Mouse (Mus musculus) liver, embryonic 14.5 days (tissue): Measurements from ENCODE around the gene Rcan1. TPM values are rescaled to one million over a fixed set of nuclear protein-coding genes. Genes with fewer than 3 reads are reported as not detected.

Source experiments
- ATAC-seq: fragments of 200-750 bp; cut with Nextera tagmentation; 2 replicates; pipeline ENCODE4 v1.8.0; 2017; ENCODE audit warnings: moderate number of reproducible peaks, mild to moderate bottlenecking, moderate library complexity; ENCODE audit not compliant: insufficient read depth
- DNase-seq, 3 experiments: peaks; one replicate each; pipeline ENCODE4 v3.0.0-alpha.2; 2012 to 2013; ENCODE audit warnings: low read depth in 3 of 3, low spot score in 3 of 3
- H3K27ac ChIP-seq: fragments of 300-500 bp; sonication (generic); 2 replicates; pipeline ENCODE4 v1.5.1; 2014; ENCODE audit warnings: moderate library complexity, mild to moderate bottlenecking, control low read depth, inconsistent platforms
- H3K27me3 ChIP-seq: fragments of 300-500 bp; sonication (generic); 2 replicates; pipeline ENCODE4 v1.6.1; 2014; ENCODE audit warnings: mild to moderate bottlenecking, low read length, moderate library complexity; ENCODE audit not compliant: control insufficient read depth, insufficient read depth
- H3K36me3 ChIP-seq: fragments of 300-500 bp; sonication (generic); replicated peaks from 2 replicates; pipeline ENCODE4 v1.6.1; 2014; ENCODE audit warnings: low read depth; ENCODE audit not compliant: control insufficient read depth, insufficient read depth
- H3K4me1 ChIP-seq, 2 experiments: fragments of 200-500 bp in 1 of 2; fragments of 300-500 bp in 1 of 2; sonication (generic) in 1 of 2; replicated peaks; 2 replicates each; pipeline ENCODE4 v1.6.1; 2012 to 2014; ENCODE audit warnings: antibody characterized with exemption in 1 of 2, inconsistent platforms in 1 of 2, low read length in 1 of 2; ENCODE audit not compliant: control insufficient read depth in 2 of 2, insufficient read depth in 2 of 2
- H3K4me2 ChIP-seq: fragments of 300-500 bp; sonication (generic); 2 replicates; pipeline ENCODE4 v1.6.1; 2014; ENCODE audit warnings: low read depth, mild to moderate bottlenecking, control low read depth, moderate library complexity
- H3K4me3 ChIP-seq, 2 experiments: fragments of 200-500 bp in 1 of 2; fragments of 300-500 bp in 1 of 2; sonication (generic) in 1 of 2; 2 replicates each; pipeline ENCODE4 v1.5.1; 2012 to 2014; ENCODE audit warnings: low read depth in 2 of 2, low read length in 2 of 2, mild to moderate bottlenecking in 2 of 2, control low read depth in 1 of 2, inconsistent platforms in 1 of 2, moderate library complexity in 1 of 2; ENCODE audit not compliant: insufficient read depth in 1 of 2
- H3K9ac ChIP-seq: fragments of 300-500 bp; sonication (generic); replicated peaks from 2 replicates; pipeline ENCODE4 v1.6.1; 2014; ENCODE audit warnings: mild to moderate bottlenecking, control low read depth, moderate library complexity
- H3K9me3 ChIP-seq: fragments of 300-500 bp; sonication (generic); 2 replicates; pipeline ENCODE4 v1.6.1; 2016; ENCODE audit warnings: low read length, mixed read lengths; ENCODE audit not compliant: control insufficient read depth
- CTCF ChIP-seq: IDR thresholded peaks from 2 replicates; pipeline ENCODE4 v1.5.1; 2016; ENCODE audit warnings: antibody characterized with exemption, low read depth, control low read depth
- EP300 ChIP-seq: IDR thresholded peaks from 2 replicates; pipeline ENCODE4 v1.6.1; 2016; ENCODE audit warnings: antibody characterized with exemption, low read depth
- WGBS: fragments of 180-500 bp; shearing (Covaris S2); extraction: QIAGEN DNeasy Blood & Tissue Kit; methylation state at CpG from one replicate; pipeline ENCODE4 v1.1.7; 2014; ENCODE audit not compliant: insufficient replicate concordance; 5-methylcytosine and 5-hydroxymethylcytosine counted together
- polyA plus RNA-seq, 2 experiments: library from polyadenylated mRNA; depleted of rRNA in 1 of 2; stranded (reverse) in 1 of 2; unstranded in 1 of 2; fragments of >200 nt; fragmentation: Nextera tagmentation in 1 of 2; extraction: Ambion mirVana in 1 of 2; gene quantifications; 2 replicates each; pipeline versions ENCODE4 v1.2.1 to v1.2.3; 2012 to 2014

Rcan1 gene
- polyA plus RNA-seq, 2 experiments = 6.2 to 8.7 TPM

DNA sequence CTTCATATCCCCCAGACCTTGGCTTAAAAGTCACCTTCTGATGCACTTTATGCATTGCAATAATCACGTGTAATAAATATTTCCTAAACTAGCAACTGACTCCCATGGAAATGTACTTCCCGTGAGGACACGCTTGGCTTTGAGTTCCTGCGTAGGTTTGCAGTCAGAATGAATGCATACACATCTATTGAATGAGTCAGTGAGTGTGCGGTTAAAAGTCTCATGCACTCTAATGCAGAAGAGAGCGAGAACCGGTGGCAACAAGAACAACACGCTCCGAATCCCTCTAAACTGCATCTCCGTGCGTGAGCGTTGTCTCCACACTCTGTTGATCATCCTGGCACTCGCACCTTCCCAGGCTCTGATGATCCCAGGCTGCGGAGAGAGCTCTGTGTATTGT, 21.6 kb downstream of the Rcan1 start:
- Histone ChIP-seq H3K4me1 (0 out of 4 replicates have a peak, but pooled peaks cover 0 to 1% of the 10 kb centered on the region in 2 experiments), H3K4me2 (no peak overlapping the region), H3K9me3 (no peaks in the 10 kb centered on the region), H3K9ac (no peak overlapping the region), H3K27me3 (no peaks in the 10 kb centered on the region), H3K27ac (no peak overlapping the region), H3K36me3 (no peaks in the 10 kb centered on the region), H3K4me3 (no peak overlapping the region)
- ATAC-seq = no peak
- TF ChIP-seq EP300 = no peak
- no peak for TF ChIP-seq CTCF
- 86% methylated on average over 14 of the region's 14 CpGs for WGBS
- DNase-seq = no peak

DNA sequence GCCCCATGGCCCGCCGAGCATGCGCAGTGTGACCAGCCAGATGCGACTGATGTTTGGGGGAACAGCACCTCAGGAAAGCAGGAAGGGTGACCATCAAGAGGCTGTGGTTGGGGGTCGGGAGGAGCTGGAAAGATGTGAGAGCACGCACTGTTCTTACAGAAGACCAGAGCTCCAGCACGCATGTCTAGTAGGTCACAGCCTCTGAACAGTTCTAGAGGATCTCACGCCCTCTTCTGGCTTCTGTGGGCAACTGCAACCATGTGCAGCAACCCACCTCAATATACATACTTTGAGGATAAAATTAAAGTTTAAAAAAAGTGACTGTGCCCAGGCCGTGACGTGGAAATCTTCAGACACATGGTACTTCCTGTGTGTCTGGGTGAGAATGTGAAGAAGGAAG, 25.3 kb downstream of the Rcan1 start:
- no peak for DNase-seq
- 62% methylated on average over 10 of the region's 10 CpGs for WGBS
- H3K4me1 ChIP-seq = peaks cover 0 to 5% of the 10 kb centered on the region in 2 experiments; a peak in 1 of 4 replicates

DNA sequence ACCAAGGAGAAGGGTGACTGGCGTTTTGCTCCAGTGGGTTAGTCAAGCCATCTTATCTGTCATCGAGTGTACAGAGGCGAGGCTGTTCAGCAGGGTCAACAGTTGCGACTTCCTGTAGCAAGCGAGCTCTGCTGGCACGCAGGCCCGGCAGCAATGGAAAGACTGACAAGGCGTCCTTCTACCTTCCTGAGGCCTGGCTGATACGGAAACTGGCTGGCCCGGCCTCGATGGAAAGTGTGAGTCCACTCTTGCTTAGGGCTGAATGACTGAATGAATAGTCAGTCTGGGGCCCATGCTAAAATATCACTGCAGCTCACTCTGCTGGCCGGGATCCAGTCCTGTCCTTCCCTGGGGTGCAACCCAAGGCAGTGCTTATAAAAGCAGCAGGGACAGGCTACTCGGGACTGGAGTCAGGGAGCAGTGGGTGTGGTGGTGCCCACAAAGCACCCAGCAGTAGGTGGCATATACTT, 27.0 kb downstream of the Rcan1 start:
- 13% methylated on average over 13 of the region's 13 CpGs for WGBS
- H3K4me1 ChIP-seq = peaks cover 0 to 5% of the 10 kb centered on the region in 2 experiments; a peak in 1 of 4 replicates
- no peak overlapping the region for H3K4me2 ChIP-seq
- TF ChIP-seq EP300 (no peak), CTCF (peak; percentile 11; the same call in 1 of the 2 replicates)
- H3K27ac ChIP-seq = no peak overlapping the region
- ATAC-seq = peak; percentile 49
- H3K4me3 ChIP-seq = no peak overlapping the region
- H3K36me3 ChIP-seq = no peaks in the 10 kb centered on the region
- no peaks in the 10 kb centered on the region for H3K9me3 ChIP-seq
- H3K27me3 ChIP-seq = no peaks in the 10 kb centered on the region
- DNase-seq = no peak
- H3K9ac ChIP-seq = no peak overlapping the region

More for the DNA sequence above, 25.3 kb downstream of the Rcan1 start:
- Histone ChIP-seq H3K9ac (no peak overlapping the region), H3K36me3 (no peaks in the 10 kb centered on the region), H3K27ac (no peak overlapping the region), H3K4me3 (no peak overlapping the region), H3K9me3 (no peaks in the 10 kb centered on the region), H3K4me2 (no peak overlapping the region), H3K27me3 (no peaks in the 10 kb centered on the region)
- peak; percentile 64 for TF ChIP-seq CTCF
- TF ChIP-seq EP300 = no peak
- no peak for ATAC-seq

DNA sequence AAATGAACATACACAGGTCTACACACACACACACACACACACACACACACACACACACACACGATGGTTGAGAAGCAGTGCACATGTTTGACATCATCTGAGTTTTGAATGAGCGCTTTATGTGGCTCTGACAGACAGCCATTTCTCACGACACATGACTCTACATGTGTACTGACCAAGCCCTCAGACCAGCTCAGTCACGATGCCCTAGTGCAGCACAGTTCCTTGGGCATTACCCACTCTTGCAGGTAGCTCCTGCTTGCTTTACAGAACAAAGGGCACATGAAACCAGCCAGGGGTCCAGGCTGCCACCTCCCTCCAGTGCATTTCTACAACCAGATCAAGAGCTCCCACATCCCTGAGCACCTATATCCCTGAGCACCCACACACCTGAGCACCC, 27.7 kb downstream of the Rcan1 start:
- H3K4me2 ChIP-seq = no peak overlapping the region
- H3K27ac ChIP-seq = no peak overlapping the region
- H3K27me3 ChIP-seq = no peaks in the 10 kb centered on the region
- ATAC-seq (no peak), DNase-seq (no peak)
- H3K9me3 ChIP-seq = no peaks in the 10 kb centered on the region
- no peaks in the 10 kb centered on the region for H3K36me3 ChIP-seq
- peaks cover 0 to 5% of the 10 kb centered on the region in 2 experiments; a peak in 1 of 4 replicates for H3K4me1 ChIP-seq
- no peak overlapping the region for H3K9ac ChIP-seq
- TF ChIP-seq CTCF (no peak), EP300 (no peak)
- 70% methylated on average over 4 of the region's 4 CpGs for WGBS
- no peak overlapping the region for H3K4me3 ChIP-seq

DNA sequence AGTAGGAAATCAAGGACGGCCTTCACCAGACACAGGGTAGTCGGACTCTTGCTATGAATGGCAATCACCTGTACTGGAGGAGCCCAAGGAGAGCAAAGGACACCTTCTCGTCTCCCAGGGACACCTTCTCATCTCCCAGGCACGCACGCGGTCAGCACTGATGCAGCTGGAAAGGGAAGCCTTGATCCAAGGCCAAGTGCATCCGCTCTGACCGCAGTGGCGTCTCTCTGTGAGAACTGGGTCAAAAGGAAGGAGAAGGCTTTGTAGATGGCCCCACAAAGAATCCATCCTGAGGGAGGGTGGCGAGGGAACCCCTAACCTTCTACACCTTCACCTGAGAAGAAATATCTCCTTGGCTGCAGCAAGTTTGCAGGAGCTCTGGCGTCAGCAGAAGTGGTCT, 28.5 kb downstream of the Rcan1 start:
- TF ChIP-seq EP300 = no peak
- no peak for TF ChIP-seq CTCF
- no peak overlapping the region for H3K4me3 ChIP-seq
- ATAC-seq (no peak), DNase-seq (no peak)
- WGBS = 83% methylated on average over 11 of the region's 11 CpGs
- no peaks in the 10 kb centered on the region for H3K9me3 ChIP-seq
- peaks cover 0 to 5% of the 10 kb centered on the region in 2 experiments; a peak in 1 of 4 replicates for H3K4me1 ChIP-seq
- no peak overlapping the region for H3K4me2 ChIP-seq
- no peak overlapping the region for H3K9ac ChIP-seq
- H3K27ac ChIP-seq = no peak overlapping the region
- no peaks in the 10 kb centered on the region for H3K36me3 ChIP-seq
- H3K27me3 ChIP-seq = no peaks in the 10 kb centered on the region
